Mouse (Mus musculus) CD8-positive naive resting alpha-beta T cell, adult 57 days (primary cell): Measurements from ENCODE around the gene Gxylt1. TPM values are rescaled to one million over a fixed set of nuclear protein-coding genes. Genes with fewer than 3 reads are reported as not detected.

Experiments
- total RNA-seq: library from RNA; stranded (reverse); gene quantifications from one replicate; pipeline ENCODE4 v1.2.4, GENCODE M21; 2023

The Gxylt1 gene
- 21.2 TPM for total RNA-seq

DNA sequence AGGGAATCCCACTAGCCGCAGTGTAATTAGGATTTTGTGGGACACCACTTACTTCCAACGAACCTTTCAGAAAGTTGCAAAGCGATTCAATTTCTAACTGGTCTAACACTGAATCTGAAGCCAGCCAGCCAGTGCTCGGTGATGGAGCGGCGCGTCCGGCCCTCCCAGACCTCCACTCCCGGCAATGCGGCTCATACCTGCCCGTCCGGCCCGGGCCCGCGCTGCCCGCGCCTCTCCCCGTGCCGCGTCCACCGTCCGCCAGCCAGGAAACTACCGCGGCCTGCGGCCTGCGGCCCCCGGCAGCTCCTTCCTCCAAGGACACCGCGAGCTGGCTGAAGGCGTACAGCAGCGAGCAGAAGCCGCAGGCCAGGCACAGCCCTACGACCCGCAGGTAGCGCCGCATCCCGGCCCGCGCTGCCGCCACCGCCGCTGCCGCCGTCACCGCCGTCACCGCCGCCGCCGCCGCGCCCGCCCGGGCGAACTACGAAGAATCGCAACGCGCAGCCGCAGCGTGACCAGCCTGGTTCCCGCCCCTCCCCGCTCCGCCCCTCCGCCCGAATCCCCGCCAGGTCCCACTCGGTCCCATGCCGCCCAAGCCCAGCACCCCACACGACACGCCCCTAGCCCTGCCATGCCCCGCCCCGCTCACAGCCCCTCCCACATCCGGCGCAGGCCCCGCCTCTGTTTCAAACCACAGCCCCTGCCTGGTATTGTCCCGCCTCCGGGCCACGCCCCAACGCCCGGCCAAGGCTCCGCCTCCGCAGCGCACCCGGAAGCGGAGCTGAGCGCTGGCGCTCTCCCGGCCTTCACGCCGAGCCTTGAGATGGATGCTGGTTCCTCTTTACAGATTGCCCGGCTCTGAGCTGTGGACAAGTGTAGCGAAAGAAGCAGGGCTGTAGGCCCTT is at the start of gene Gxylt1:
Gxylt1 (minus strand) TSS at position 501 of the 905 bp plus-strand sequence.

Other genes starting within 250 kb of the Gxylt1 start
- gene Yaf2, start 61.8 kb upstream of the Gxylt1 start, total RNA-seq, result 15.1 TPM
- 69.9 TPM for gene Zcrb1, start 123.2 kb upstream of the Gxylt1 start, total RNA-seq
- gene Pphln1, start 123.2 kb upstream of the Gxylt1 start, total RNA-seq, result 45.3 TPM